Comparison of ENCODE assay signal across 18 mouse cellular contexts in the genomic region with DNA sequence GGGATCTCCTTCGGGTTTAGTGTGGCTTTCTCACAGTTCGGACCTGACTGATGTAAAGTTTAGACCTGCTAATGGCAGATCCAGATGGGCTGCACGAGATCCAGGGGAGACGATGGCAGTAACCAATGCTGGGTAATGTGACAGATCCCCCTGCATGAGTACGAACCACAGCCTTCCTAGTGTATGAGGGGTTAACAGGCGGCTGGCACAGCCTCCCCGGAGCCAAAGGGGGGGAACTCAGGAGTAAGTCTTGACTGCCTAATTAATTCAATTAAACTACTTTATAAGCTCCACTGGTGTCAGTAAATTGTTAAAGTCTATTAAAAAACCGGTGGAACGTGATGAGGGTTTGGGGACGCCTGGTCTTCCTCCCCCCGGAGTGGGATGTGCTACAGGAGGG. TPM values are rescaled to one million over a fixed set of nuclear protein-coding genes. Genes with fewer than 3 reads are reported as not detected.
"Had no signal": no experiment of that assay in that cellular context is flagged by ENCODE, and none has a peak within 500 bp of the region (broad histone marks: within the 10 kb centered on the region; RNA-seq: fewer than 3 reads in every experiment).

No protein-coding gene starts in this region.

- H3K9ac ChIP-seq: kidney, embryonic 15.5 days; limb, embryonic 13.5 days; liver, embryonic 13.5 days; lung, embryonic 14.5 days; midbrain, embryonic 12.5 days had no signal

- H3K4me3 ChIP-seq: kidney, embryonic 15.5 days; layer of hippocampus, adult 2 months; limb, embryonic 10.5 days; limb, embryonic 13.5 days; liver, embryonic 13.5 days; midbrain, embryonic 12.5 days; myocyte had no signal

- H3K27ac ChIP-seq: layer of hippocampus, adult 2 months; limb, embryonic 10.5 days; liver, embryonic 13.5 days; macrophage; midbrain, embryonic 12.5 days had no signal

- ATAC-seq: lung, postnatal 0 days; midbrain, embryonic 16.5 days had no signal

- H3K27me3 ChIP-seq: kidney, embryonic 15.5 days; limb, embryonic 13.5 days; liver, embryonic 13.5 days; midbrain, embryonic 12.5 days had no signal

- H3K4me2 ChIP-seq: kidney, embryonic 15.5 days; limb, embryonic 13.5 days; liver, embryonic 13.5 days; lung, embryonic 14.5 days; midbrain, embryonic 12.5 days had no signal

- H3K36me3 ChIP-seq: kidney, embryonic 15.5 days; liver, embryonic 13.5 days; midbrain, embryonic 12.5 days had no signal

- DNase-seq: kidney, adult 2 months; kidney, postnatal 14 days; kidney, postnatal 4 days; layer of hippocampus, adult 9-11 months; liver; liver, embryonic 13.5 days; lung, embryonic 14.5 days; thymus, adult 18-20 months; thymus, postnatal 36 days had no signal

- H3K9me3 ChIP-seq: kidney, embryonic 15.5 days; limb, embryonic 10.5 days; limb, embryonic 13.5 days; liver, embryonic 13.5 days; midbrain, embryonic 12.5 days had no signal

RNA-seq across cellular contexts. Expression of a gene that starts 39.1 kb away (rescaled TPM):
- polyA plus RNA-seq: macrophage, myocyte had no signal
